28 mouse cellular contexts compared by ENCODE assay signal in genomic region chr9:65755164-65755563, GRCm38 (mm10).
DNase-seq lines count a peak whose midpoint lies in the region; ATAC-seq and TF ChIP-seq lines count a peak whose summit lies in the region.
"Had no signal": no experiment of that assay in that cellular context is flagged by ENCODE, and none has a peak within 500 bp of the region (broad histone marks: within the 10 kb centered on the region; RNA-seq: fewer than 3 reads in every experiment).

No protein-coding gene starts in this region.

- H3K27ac ChIP-seq in gastrocnemius, adult 2 months, result no peak overlapping the region
- no peak overlapping the region for H3K27ac ChIP-seq in intestine, postnatal 0 days (ENCODE audit: low read depth, low read length)
- no peak overlapping the region for H3K27ac ChIP-seq in intestine, embryonic 16.5 days (ENCODE audit: low read length)
- H3K27ac ChIP-seq in midbrain, postnatal 0 days (ENCODE audit: low read depth, low read length), result no peak overlapping the region
- H3K27ac ChIP-seq in midbrain, embryonic 16.5 days (ENCODE audit: low read length), result no peak overlapping the region
- H3K27ac ChIP-seq in stomach, postnatal 0 days (replicated peaks), result no peak overlapping the region
- H3K27ac ChIP-seq: limb, embryonic 13.5 days; midbrain, embryonic 12.5 days had no signal

- TF ChIP-seq EP300 in stomach, postnatal 0 days (optimal IDR thresholded peaks at IDR 0.05), result no peak

- peak; percentile 41 for TF ChIP-seq CTCF in gastrocnemius, adult 2 months (IDR thresholded peaks at IDR 0.05)
- TF ChIP-seq CTCF in intestine, postnatal 0 days (IDR thresholded peaks at IDR 0.05; ENCODE audit: low read depth), result peak; percentile 51
- TF ChIP-seq CTCF in midbrain, postnatal 0 days (IDR thresholded peaks at IDR 0.05), result 0 out of 2 replicates have a peak, but pooled peaks have one; percentile 32
- peak; percentile 50 for TF ChIP-seq CTCF in stomach, postnatal 0 days (IDR thresholded peaks at IDR 0.05; ENCODE audit: low read depth)

- H3K4me2 ChIP-seq in intestine, postnatal 0 days (replicated peaks; ENCODE audit: low read depth), result no peak overlapping the region
- no peak overlapping the region for H3K4me2 ChIP-seq in intestine, embryonic 16.5 days (ENCODE audit: low read depth, low read length)
- H3K4me2 ChIP-seq in midbrain, postnatal 0 days (ENCODE audit: low read depth, low read length, poor library complexity, severe bottlenecking), result no peak overlapping the region
- H3K4me2 ChIP-seq in midbrain, embryonic 16.5 days (ENCODE audit: low read length), result no peak overlapping the region
- no peak overlapping the region for H3K4me2 ChIP-seq in stomach, postnatal 0 days (replicated peaks; ENCODE audit: low read depth)
- H3K4me2 ChIP-seq: forebrain, embryonic 13.5 days; hindbrain, embryonic 13.5 days; limb, embryonic 13.5 days; liver, embryonic 11.5 days; midbrain, embryonic 12.5 days had no signal

- H3K27me3 ChIP-seq in intestine, postnatal 0 days (replicated peaks; ENCODE audit: control insufficient read depth, insufficient read depth, low read length), result no peaks in the 10 kb centered on the region
- no peaks in the 10 kb centered on the region for H3K27me3 ChIP-seq in intestine, embryonic 16.5 days (replicated peaks; ENCODE audit: control insufficient read depth, insufficient read depth, low read length)
- H3K27me3 ChIP-seq in midbrain, postnatal 0 days (ENCODE audit: insufficient read depth, low read length), result no peaks in the 10 kb centered on the region
- no peaks in the 10 kb centered on the region for H3K27me3 ChIP-seq in midbrain, embryonic 16.5 days (ENCODE audit: control insufficient read depth, insufficient read depth, low read depth, low read length)
- H3K27me3 ChIP-seq in stomach, postnatal 0 days (ENCODE audit: control insufficient read depth, insufficient read depth, low read length), result no peaks in the 10 kb centered on the region
- H3K27me3 ChIP-seq: forebrain, embryonic 13.5 days; hindbrain, embryonic 13.5 days; limb, embryonic 13.5 days; midbrain, embryonic 12.5 days had no signal

- no peak for DNase-seq in gastrocnemius, adult 2 months
- no peak for DNase-seq in gastrocnemius, postnatal 4 days (ENCODE audit: low spot score in 2 of 2)
- no peak for DNase-seq in midbrain, postnatal 0 days (ENCODE audit: low spot score)
- DNase-seq in stomach, postnatal 0 days (ENCODE audit: low spot score), result no peak
- DNase-seq: adrenal gland, postnatal 25 days; B cell, adult 2 months; cerebellum, adult 11-12 months; cerebellum, adult 9-11 months; gastrocnemius, postnatal 14 days; heart, adult 18-20 months; heart, postnatal 36 days; kidney, adult 2 months; lung, postnatal 4 days; right cerebral cortex, postnatal 25 days; thymus, adult 18-20 months; thymus, postnatal 25 days had no signal

- H3K9me3 ChIP-seq in intestine, postnatal 0 days (ENCODE audit: control insufficient read depth), result no peaks in the 10 kb centered on the region
- H3K9me3 ChIP-seq in intestine, embryonic 16.5 days (ENCODE audit: control insufficient read depth, low read length), result peaks cover 3% of the 10 kb centered on the region; the same call in 1 of the 2 replicates
- H3K9me3 ChIP-seq in midbrain, postnatal 0 days (ENCODE audit: low read length), result no peaks in the 10 kb centered on the region
- H3K9me3 ChIP-seq in midbrain, embryonic 16.5 days (replicated peaks; ENCODE audit: control insufficient read depth, low read length, poor library complexity, severe bottlenecking), result no peaks in the 10 kb centered on the region
- no peaks in the 10 kb centered on the region for H3K9me3 ChIP-seq in stomach, postnatal 0 days (ENCODE audit: control insufficient read depth, low read length)
- H3K9me3 ChIP-seq: forebrain, embryonic 13.5 days; G1E; hindbrain, embryonic 13.5 days; limb, embryonic 13.5 days; megakaryocyte, embryonic 14.5 days; midbrain, embryonic 12.5 days had no signal

- 94% methylated on average over 1 of the region's 1 CpGs for WGBS in intestine, postnatal 0 days
- 94% methylated on average over 1 of the region's 1 CpGs for WGBS in intestine, embryonic 16.5 days
- 90% methylated on average over 1 of the region's 1 CpGs for WGBS in midbrain, postnatal 0 days
- 89% methylated on average over 1 of the region's 1 CpGs for WGBS in midbrain, embryonic 16.5 days
- WGBS in stomach, postnatal 0 days, result 89% methylated on average over 1 of the region's 1 CpGs

- no peaks in the 10 kb centered on the region for H3K36me3 ChIP-seq in intestine, postnatal 0 days (ENCODE audit: control insufficient read depth, insufficient read depth)
- H3K36me3 ChIP-seq in intestine, embryonic 16.5 days (ENCODE audit: control insufficient read depth, insufficient read depth, low read length), result no peaks in the 10 kb centered on the region; the same call in 1 of the 2 replicates
- H3K36me3 ChIP-seq in midbrain, postnatal 0 days (ENCODE audit: insufficient read depth, low read length), result no peaks in the 10 kb centered on the region
- H3K36me3 ChIP-seq in midbrain, embryonic 16.5 days (ENCODE audit: control insufficient read depth, insufficient read depth, low read length), result no peaks in the 10 kb centered on the region
- H3K36me3 ChIP-seq in stomach, postnatal 0 days (ENCODE audit: control insufficient read depth, insufficient read depth, low read length), result no peaks in the 10 kb centered on the region
- H3K36me3 ChIP-seq: hindbrain, embryonic 13.5 days; midbrain, embryonic 12.5 days had no signal

- H3K9ac ChIP-seq in intestine, postnatal 0 days (ENCODE audit: low read depth, low read length), result no peak overlapping the region
- no peak overlapping the region for H3K9ac ChIP-seq in intestine, embryonic 16.5 days (ENCODE audit: low read depth, low read length)
- H3K9ac ChIP-seq in midbrain, postnatal 0 days (replicated peaks; ENCODE audit: low read length, poor library complexity, severe bottlenecking), result no peak overlapping the region
- H3K9ac ChIP-seq in midbrain, embryonic 16.5 days (ENCODE audit: low read depth, low read length), result no peak overlapping the region
- H3K9ac ChIP-seq in stomach, postnatal 0 days (ENCODE audit: low read length), result no peak overlapping the region
- H3K9ac ChIP-seq: forebrain, embryonic 13.5 days; hindbrain, embryonic 13.5 days; limb, embryonic 13.5 days; midbrain, embryonic 12.5 days had no signal

- intact Hi-C loops in gastrocnemius, adult 2 months (cut with DNase I), result loop anchor here (5.0 kb wide), 1 partner anchor 72 kb away; the partner anchor contains the start of gene Zfp609

- no peak overlapping the region for H3K4me3 ChIP-seq in gastrocnemius, adult 2 months
- H3K4me3 ChIP-seq in intestine, postnatal 0 days (ENCODE audit: low read depth, low read length), result no peak overlapping the region
- no peak overlapping the region for H3K4me3 ChIP-seq in intestine, embryonic 16.5 days (ENCODE audit: low read length)
- no peak overlapping the region for H3K4me3 ChIP-seq in midbrain, postnatal 0 days (ENCODE audit: low read depth, low read length)
- H3K4me3 ChIP-seq in midbrain, embryonic 16.5 days (ENCODE audit: low read depth, low read length), result no peak overlapping the region
- H3K4me3 ChIP-seq in stomach, postnatal 0 days (ENCODE audit: low read depth, low read length), result no peak overlapping the region
- H3K4me3 ChIP-seq: erythroblast, embryonic 14.5 days; forebrain, embryonic 13.5 days; hindbrain, embryonic 13.5 days; limb, embryonic 13.5 days; megakaryocyte, embryonic 14.5 days; midbrain, embryonic 12.5 days had no signal

- no peak for ATAC-seq in intestine, postnatal 0 days
- no peak for ATAC-seq in intestine, embryonic 16.5 days
- ATAC-seq in midbrain, postnatal 0 days (ENCODE audit: low FRiP score), result no peak
- no peak for ATAC-seq in midbrain, embryonic 16.5 days
- ATAC-seq in stomach, postnatal 0 days (ENCODE audit: low FRiP score, low TSS enrichment), result no peak
- ATAC-seq in inflammation-experienced regulatory T-cells, adult 6 months, result no peak

- no peaks in the 10 kb centered on the region for H3K4me1 ChIP-seq in intestine, postnatal 0 days (replicated peaks; ENCODE audit: control insufficient read depth, insufficient read depth, low read length)
- no peaks in the 10 kb centered on the region for H3K4me1 ChIP-seq in intestine, embryonic 16.5 days (ENCODE audit: control insufficient read depth, insufficient read depth, low read length)
- H3K4me1 ChIP-seq in midbrain, postnatal 0 days (ENCODE audit: insufficient read depth, low read length), result no peaks in the 10 kb centered on the region; the same call in 1 of the 2 replicates
- peaks cover 8% of the 10 kb centered on the region; the same call in 1 of the 2 replicates for H3K4me1 ChIP-seq in midbrain, embryonic 16.5 days (ENCODE audit: control insufficient read depth, insufficient read depth, low read length)
- H3K4me1 ChIP-seq in stomach, postnatal 0 days (replicated peaks; ENCODE audit: control insufficient read depth, insufficient read depth), result no peaks in the 10 kb centered on the region
